Mouse (Mus musculus): ENCODE data around the gene Eno1. TPM values are rescaled to one million over a fixed set of nuclear protein-coding genes. Genes with fewer than 3 reads are reported as not detected.

Gene Eno1
- total RNA-seq (2012; rRNA removed), result 824 and 994 TPM in 2 replicates

DNA sequence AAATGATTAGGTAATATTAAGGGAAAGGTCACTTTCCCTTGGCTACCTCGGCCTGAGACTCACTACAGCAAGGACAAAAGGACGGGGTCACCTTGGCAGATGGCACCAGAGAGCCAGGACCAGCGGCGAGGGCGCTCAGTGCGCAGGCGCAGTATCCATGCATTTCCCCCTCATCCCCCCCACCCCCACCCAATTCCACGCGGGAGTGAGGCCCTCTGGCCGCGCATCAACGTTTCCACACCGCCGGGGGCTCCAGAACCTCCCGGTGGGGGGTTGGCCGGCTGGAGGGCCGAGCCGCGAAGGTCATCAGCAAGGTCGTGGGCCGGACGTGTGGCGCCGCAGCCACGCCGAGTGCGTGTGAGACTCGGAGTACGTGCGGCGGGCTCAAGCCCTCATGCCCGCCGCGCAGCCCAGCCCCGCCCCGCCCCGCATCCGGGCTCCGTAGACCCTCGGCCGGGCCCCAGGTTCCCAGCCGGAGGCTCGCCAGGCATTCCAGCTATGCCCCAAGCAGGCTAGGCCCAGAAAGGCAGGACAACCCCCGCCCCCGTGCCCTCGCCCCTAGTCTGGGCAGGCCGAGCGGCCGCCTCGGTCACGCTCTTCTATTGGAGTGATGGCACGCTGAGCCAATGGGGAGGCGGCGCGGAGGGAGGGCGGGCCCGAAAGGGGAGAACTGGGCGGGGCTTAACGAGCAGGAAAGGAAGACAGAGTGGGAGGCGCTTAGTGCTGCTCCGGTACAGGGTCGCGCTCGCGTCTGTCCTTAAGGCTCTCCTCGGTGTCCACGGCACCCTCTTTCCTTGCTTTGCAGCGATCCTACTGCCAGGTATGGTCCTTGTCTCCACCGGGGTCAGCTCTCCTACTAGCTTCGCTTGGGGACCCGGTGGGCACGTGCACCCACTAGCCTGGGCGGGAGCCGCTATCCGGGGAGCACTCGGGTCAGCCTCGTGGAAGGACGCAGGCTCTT lies at the start of gene Eno1:
Eno1 (plus strand) TSS at position 201 of the 961 bp plus-strand sequence.
- peak; percentile 98 for DNase-seq (ENCODE audit: low read depth, low spot score)
- in situ Hi-C loops (cut with MboI; ENCODE audit: low sequenced_read_pairs in 2 of 2, unreplicated experiment in 2 of 2), result no loop called here
- H3K4me1 ChIP-seq (ENCODE audit: control insufficient read depth in 2 of 2, insufficient read depth in 2 of 2, low read length in 2 of 2, poor library complexity in 1 of 2), result peaks cover 7 to 16% of the 10 kb centered on the region in 2 experiments; a peak in 3 of 4 replicates

DNA sequence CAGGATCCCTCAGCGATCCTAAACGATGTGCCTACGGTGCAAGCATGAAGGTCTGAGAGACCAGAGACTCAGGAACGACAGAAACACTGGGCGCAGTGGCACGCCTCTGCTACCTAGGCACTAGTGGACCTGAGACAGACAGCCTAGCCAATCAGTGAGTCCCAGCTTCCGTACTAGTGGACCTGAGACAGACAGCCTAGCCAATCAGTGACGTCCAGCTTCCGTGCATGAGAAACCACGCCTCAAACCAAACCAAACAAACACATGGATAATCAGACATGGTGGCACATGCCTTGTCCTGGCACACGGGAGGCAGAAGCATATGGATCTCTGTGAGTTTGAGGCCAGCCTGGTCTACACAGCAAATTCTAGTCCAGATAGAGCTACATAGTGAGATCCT lies 48.3 kb upstream of the Eno1 start:
- no peak overlapping the region for H3K27ac ChIP-seq (ENCODE audit: insufficient read depth, low read depth, low read length, poor library complexity, severe bottlenecking)
- no peaks in the 10 kb centered on the region for H3K36me3 ChIP-seq (ENCODE audit: control insufficient read depth, insufficient read depth, low read length, poor library complexity, severe bottlenecking)
- no peaks in the 10 kb centered on the region for H3K4me1 ChIP-seq (ENCODE audit: control insufficient read depth in 2 of 2, insufficient read depth in 2 of 2, low read length in 2 of 2, poor library complexity in 1 of 2)
- TF ChIP-seq CHD2 (IDR thresholded peaks at IDR 0.05; ENCODE audit: low read depth, low read length) (no peak), HCFC1 (IDR thresholded peaks at IDR 0.05; ENCODE audit: borderline replicate concordance, insufficient read depth, low read length) (no peak)
- DNase-seq (ENCODE audit: low read depth, low spot score), result no peak
- peak overlapping the region in 1 of 2 experiments; percentile 25; a peak in 1 of 4 replicates for H3K4me3 ChIP-seq (ENCODE audit: insufficient read depth in 1 of 2, low read depth in 1 of 2, low read length in 2 of 2, poor library complexity in 1 of 2, severe bottlenecking in 1 of 2)
- H3K9me3 ChIP-seq (ENCODE audit: control insufficient read depth, insufficient read depth, low read depth, low read length), result no peaks in the 10 kb centered on the region; the same call in 1 of the 2 replicates
- in situ Hi-C loops (cut with MboI; ENCODE audit: low sequenced_read_pairs in 2 of 2, unreplicated experiment in 2 of 2), result no loop called here
- no peak overlapping the region for H3K9ac ChIP-seq (ENCODE audit: insufficient read depth, low read depth, low read length, poor library complexity, severe bottlenecking)

More for the DNA sequence above, at the start of gene Eno1:
- peak within 1 kb of the TSS; percentile 93 to 98 for H3K4me3 ChIP-seq (ENCODE audit: insufficient read depth in 1 of 2, low read depth in 1 of 2, low read length in 2 of 2, poor library complexity in 1 of 2, severe bottlenecking in 1 of 2)
- TF ChIP-seq HCFC1 (IDR thresholded peaks at IDR 0.05; ENCODE audit: borderline replicate concordance, insufficient read depth, low read length) (no peak), CHD2 (IDR thresholded peaks at IDR 0.05; ENCODE audit: low read depth, low read length) (peak; percentile 73)
- peaks cover 41% of the 10 kb centered on the region for H3K36me3 ChIP-seq (ENCODE audit: control insufficient read depth, insufficient read depth, low read length, poor library complexity, severe bottlenecking)
- no peaks in the 10 kb centered on the region for H3K9me3 ChIP-seq (ENCODE audit: control insufficient read depth, insufficient read depth, low read depth, low read length)
- H3K9ac ChIP-seq (ENCODE audit: insufficient read depth, low read depth, low read length, poor library complexity, severe bottlenecking), result peak within 1 kb of the TSS; percentile 93
- peak within 1 kb of the TSS; percentile 97 for H3K27ac ChIP-seq (ENCODE audit: insufficient read depth, low read depth, low read length, poor library complexity, severe bottlenecking)

DNA sequence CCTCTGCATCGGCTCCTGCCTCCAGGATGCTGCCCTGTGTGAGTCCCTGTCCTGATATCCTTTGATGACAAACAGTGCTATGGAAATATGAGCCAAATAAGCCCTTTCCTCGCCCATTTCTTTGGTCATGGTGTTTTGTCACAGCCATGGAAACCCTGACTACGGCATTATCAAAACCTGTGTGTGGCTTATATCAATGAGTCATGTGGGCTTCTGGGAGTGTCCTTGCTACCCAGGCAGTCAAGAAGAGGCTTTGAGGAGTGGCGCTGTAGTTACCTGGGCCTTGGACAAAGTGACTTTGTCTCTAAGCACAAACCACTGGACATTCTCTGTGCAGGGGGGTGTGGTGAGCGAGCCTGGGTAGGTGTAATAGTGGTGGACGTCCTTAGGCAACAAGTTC lies 44.3 kb upstream of the Eno1 start:
- H3K9me3 ChIP-seq (ENCODE audit: control insufficient read depth, insufficient read depth, low read depth, low read length), result no peaks in the 10 kb centered on the region
- DNase-seq (ENCODE audit: low read depth, low spot score), result no peak
- no peak overlapping the region for H3K4me3 ChIP-seq (ENCODE audit: insufficient read depth in 1 of 2, low read depth in 1 of 2, low read length in 2 of 2, poor library complexity in 1 of 2, severe bottlenecking in 1 of 2)
- H3K4me1 ChIP-seq (ENCODE audit: control insufficient read depth in 2 of 2, insufficient read depth in 2 of 2, low read length in 2 of 2, poor library complexity in 1 of 2), result no peaks in the 10 kb centered on the region
- no peak overlapping the region for H3K9ac ChIP-seq (ENCODE audit: insufficient read depth, low read depth, low read length, poor library complexity, severe bottlenecking)
- no peaks in the 10 kb centered on the region for H3K36me3 ChIP-seq (ENCODE audit: control insufficient read depth, insufficient read depth, low read length, poor library complexity, severe bottlenecking)
- TF ChIP-seq ZNF384 (IDR thresholded peaks at IDR 0.05; ENCODE audit: low read depth, low read length) (no peak), ZC3H11A (IDR thresholded peaks at IDR 0.05; ENCODE audit: borderline replicate concordance, low read depth, low read length) (no peak), HCFC1 (IDR thresholded peaks at IDR 0.05; ENCODE audit: borderline replicate concordance, insufficient read depth, low read length) (no peak), CHD2 (IDR thresholded peaks at IDR 0.05; ENCODE audit: low read depth, low read length) (no peak), MAFK (IDR thresholded peaks at IDR 0.05; ENCODE audit: insufficient read depth, low read depth, low read length) (no peak)
- H3K27ac ChIP-seq (ENCODE audit: insufficient read depth, low read depth, low read length, poor library complexity, severe bottlenecking), result no peak overlapping the region
- in situ Hi-C loops (cut with MboI; ENCODE audit: low sequenced_read_pairs in 2 of 2, unreplicated experiment in 2 of 2), result no loop called here

DNA sequence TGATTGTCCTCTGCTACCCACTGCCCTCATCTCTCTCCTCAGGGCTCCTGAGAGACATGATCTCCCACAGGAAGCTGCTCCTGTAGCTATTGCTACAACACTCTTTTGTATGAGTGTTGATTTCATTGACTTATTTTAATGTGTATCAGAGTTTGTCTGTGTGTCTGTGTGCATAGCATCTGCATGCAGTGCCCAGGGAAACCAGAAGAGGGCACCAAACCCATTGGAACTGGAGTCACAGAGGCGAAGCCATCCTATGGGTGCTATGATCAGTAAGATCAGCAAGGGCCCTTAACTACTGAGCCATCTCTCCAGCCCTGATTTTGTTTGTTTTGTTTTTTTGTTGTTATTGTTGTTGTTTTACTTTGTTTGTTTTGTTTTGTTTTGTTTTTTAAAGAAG lies 42.6 kb upstream of the Eno1 start:
- H3K9ac ChIP-seq (ENCODE audit: insufficient read depth, low read depth, low read length, poor library complexity, severe bottlenecking), result no peak overlapping the region
- no peaks in the 10 kb centered on the region for H3K36me3 ChIP-seq (ENCODE audit: control insufficient read depth, insufficient read depth, low read length, poor library complexity, severe bottlenecking)
- no peaks in the 10 kb centered on the region for H3K4me1 ChIP-seq (ENCODE audit: control insufficient read depth in 2 of 2, insufficient read depth in 2 of 2, low read length in 2 of 2, poor library complexity in 1 of 2)
- H3K27ac ChIP-seq (ENCODE audit: insufficient read depth, low read depth, low read length, poor library complexity, severe bottlenecking), result no peak overlapping the region
- no peaks in the 10 kb centered on the region for H3K9me3 ChIP-seq (ENCODE audit: control insufficient read depth, insufficient read depth, low read depth, low read length)
- peak; percentile 60 for DNase-seq (ENCODE audit: low read depth, low spot score)
- TF ChIP-seq MAFK (IDR thresholded peaks at IDR 0.05; ENCODE audit: insufficient read depth, low read depth, low read length) (no peak), ZNF384 (IDR thresholded peaks at IDR 0.05; ENCODE audit: low read depth, low read length) (no peak), CHD2 (IDR thresholded peaks at IDR 0.05; ENCODE audit: low read depth, low read length) (no peak), HCFC1 (IDR thresholded peaks at IDR 0.05; ENCODE audit: borderline replicate concordance, insufficient read depth, low read length) (no peak), ZC3H11A (IDR thresholded peaks at IDR 0.05; ENCODE audit: borderline replicate concordance, low read depth, low read length) (no peak; the same call in 1 of the 2 replicates)
- no peak overlapping the region for H3K4me3 ChIP-seq (ENCODE audit: insufficient read depth in 1 of 2, low read depth in 1 of 2, low read length in 2 of 2, poor library complexity in 1 of 2, severe bottlenecking in 1 of 2)
- in situ Hi-C loops (cut with MboI; ENCODE audit: low sequenced_read_pairs in 2 of 2, unreplicated experiment in 2 of 2), result no loop called here
